Mouse (Mus musculus) thymus, postnatal 25 days (tissue): ENCODE data around the gene Dpm1.

Source experiments
- DNase-seq: peaks from one replicate; pipeline ENCODE4 v3.0.0; 2022

Gene Dpm1

GRCm38 (mm10) chr2:168230026-168230728 is at the start of gene Dpm1, which contains the start of the genes Gm20716 and Mocs3:
TSS of gene Dpm1 (minus strand) at chr2:168230591.
TSS of gene Gm20716 (minus strand) at chr2:168230364.
TSS of gene Mocs3 (plus strand) at chr2:168230622.
- DNase-seq = peak; percentile 85

GRCm38 (mm10) chr2:168274374-168274935 is 44.1 kb upstream of the Dpm1 start:
- DNase-seq = peak; percentile 65

GRCm38 (mm10) chr2:168273387-168273786 is 43.0 kb upstream of the Dpm1 start:
- DNase-seq = no peak

- peak; percentile 18 for DNase-seq
These were observed 37.6 kb upstream of the Dpm1 start for GRCm38 (mm10) chr2:168268033-168268432.

GRCm38 (mm10) chr2:168260900-168261299 is 30.5 kb upstream of the Dpm1 start:
- DNase-seq = no peak

- no peak for DNase-seq
These were observed 29.7 kb upstream of the Dpm1 start for GRCm38 (mm10) chr2:168260124-168260523.

GRCm38 (mm10) chr2:168259046-168259445 is 28.7 kb upstream of the Dpm1 start:
- DNase-seq = no peak

- DNase-seq = no peak
These were observed 26.8 kb upstream of the Dpm1 start for GRCm38 (mm10) chr2:168257188-168257587.

GRCm38 (mm10) chr2:168256506-168256905 is 26.1 kb upstream of the Dpm1 start:
- DNase-seq = no peak

GRCm38 (mm10) chr2:168253822-168254221 is 23.4 kb upstream of the Dpm1 start:
- DNase-seq = no peak

GRCm38 (mm10) chr2:168252639-168253292 is 22.4 kb upstream of the Dpm1 start:
- DNase-seq = peak; percentile 40

- peak; percentile 79 for DNase-seq
These were observed 19.9 kb upstream of the Dpm1 start for GRCm38 (mm10) chr2:168250270-168250669.

GRCm38 (mm10) chr2:168248856-168249245 is 18.5 kb upstream of the Dpm1 start:
- peak; percentile 29 for DNase-seq

- DNase-seq = no peak
These were observed 17.9 kb upstream of the Dpm1 start for GRCm38 (mm10) chr2:168248167-168248855.

GRCm38 (mm10) chr2:168245571-168245970 is 15.2 kb upstream of the Dpm1 start:
- DNase-seq = no peak

- DNase-seq = no peak
These were observed 12.9 kb upstream of the Dpm1 start for GRCm38 (mm10) chr2:168243278-168243677.

- no peak for DNase-seq
These were observed 12.4 kb upstream of the Dpm1 start for GRCm38 (mm10) chr2:168242841-168243240.

- no peak for DNase-seq
These were observed 7.9 kb upstream of the Dpm1 start for GRCm38 (mm10) chr2:168238335-168238734.

GRCm38 (mm10) chr2:168233286-168233685 is 2.9 kb upstream of the Dpm1 start:
- no peak for DNase-seq

- DNase-seq = no peak
These were observed 1.1 kb upstream of the Dpm1 start for GRCm38 (mm10) chr2:168231471-168231829.

GRCm38 (mm10) chr2:168230773-168231470 is 531 bp upstream of the Dpm1 start:
- peak; percentile 16 for DNase-seq

GRCm38 (mm10) chr2:168229116-168230025 is 1.0 kb downstream of the Dpm1 start:
- no peak for DNase-seq
